Mouse (Mus musculus): ENCODE measurements at regions not wholly inside any gene's neighbourhood (a gene's known extent, or its start where the extent isn't known, plus 50 kb on each side); places are given as distances from the start of the nearest gene placed in this dataset.
A peak's percentile ranks its signal among the peaks of the same experiment; 100 is the strongest.

- Histone ChIP-seq H3K4me1 (ENCODE audit: insufficient read depth, low read depth, low read length) (peaks cover 15% of the 10 kb centered on the region; the same call in 1 of the 2 replicates), H3K9ac (replicated peaks; ENCODE audit: low read depth) (no peak overlapping the region), H3K27ac (ENCODE audit: low read length) (peak overlapping the region; percentile 88), H3K9me3 (ENCODE audit: low read length) (no peaks in the 10 kb centered on the region), H3K4me2 (replicated peaks; ENCODE audit: low read depth, low read length) (no peak overlapping the region), H3K36me3 (ENCODE audit: insufficient read depth, low read length) (no peaks in the 10 kb centered on the region), H3K27me3 (replicated peaks; ENCODE audit: insufficient read depth, low read length) (no peaks in the 10 kb centered on the region), H3K4me3 (ENCODE audit: low read depth, low read length) (no peak overlapping the region)
- ATAC-seq (peak; percentile 27), DNase-seq (ENCODE audit: low spot score) (peak; percentile 91)
- 37% methylated on average over 3 of the region's 3 CpGs for WGBS
- TF ChIP-seq CTCF (IDR thresholded peaks at IDR 0.05), result no peak
- TF ChIP-seq EP300 (IDR thresholded peaks at IDR 0.05), result peak; percentile 93
Measured at GRCm38 (mm10) chr4:150781304-150781703, 72.4 kb upstream of the Errfi1 start.

- WGBS, result 78% methylated on average over 5 of the region's 5 CpGs
- peak; percentile 45 for DNase-seq (ENCODE audit: low spot score)
- TF ChIP-seq CTCF (IDR thresholded peaks at IDR 0.05) (no peak), EP300 (IDR thresholded peaks at IDR 0.05) (no peak)
- no peak overlapping the region for H3K27ac ChIP-seq (ENCODE audit: low read length)
- no peak overlapping the region for H3K4me2 ChIP-seq (replicated peaks; ENCODE audit: low read depth, low read length)
- H3K9ac ChIP-seq (replicated peaks; ENCODE audit: low read depth), result no peak overlapping the region
- H3K36me3 ChIP-seq (ENCODE audit: insufficient read depth, low read length), result no peaks in the 10 kb centered on the region
- peaks cover 15% of the 10 kb centered on the region; the same call in 1 of the 2 replicates for H3K4me1 ChIP-seq (ENCODE audit: insufficient read depth, low read depth, low read length)
- ATAC-seq, result no peak
- no peaks in the 10 kb centered on the region for H3K9me3 ChIP-seq (ENCODE audit: low read length)
- no peak overlapping the region for H3K4me3 ChIP-seq (ENCODE audit: low read depth, low read length)
- H3K27me3 ChIP-seq (replicated peaks; ENCODE audit: insufficient read depth, low read length), result no peaks in the 10 kb centered on the region
Measured at GRCm38 (mm10) chr4:150779340-150779739, 74.4 kb upstream of the Errfi1 start.

GRCm38 (mm10) chr4:150778683-150779082, 75.0 kb upstream of the Errfi1 start:
- ATAC-seq (peak; percentile 54), DNase-seq (ENCODE audit: low spot score) (peak; percentile 83)
- no peaks in the 10 kb centered on the region for H3K27me3 ChIP-seq (replicated peaks; ENCODE audit: insufficient read depth, low read length)
- H3K9ac ChIP-seq (replicated peaks; ENCODE audit: low read depth), result no peak overlapping the region
- TF ChIP-seq EP300 (IDR thresholded peaks at IDR 0.05), result peak; percentile 90
- no peak for TF ChIP-seq CTCF (IDR thresholded peaks at IDR 0.05)
- H3K4me2 ChIP-seq (replicated peaks; ENCODE audit: low read depth, low read length), result no peak overlapping the region
- H3K36me3 ChIP-seq (ENCODE audit: insufficient read depth, low read length), result no peaks in the 10 kb centered on the region
- no peak overlapping the region for H3K4me3 ChIP-seq (ENCODE audit: low read depth, low read length)
- WGBS, result 48% methylated on average over 8 of the region's 8 CpGs
- H3K4me1 ChIP-seq (ENCODE audit: insufficient read depth, low read depth, low read length), result peaks cover 15% of the 10 kb centered on the region; the same call in 1 of the 2 replicates
- peak overlapping the region; percentile 77 for H3K27ac ChIP-seq (ENCODE audit: low read length)
- no peaks in the 10 kb centered on the region for H3K9me3 ChIP-seq (ENCODE audit: low read length)

GRCm38 (mm10) chr4:150775695-150776521, 77.8 kb upstream of the Errfi1 start:
- no peaks in the 10 kb centered on the region for H3K9me3 ChIP-seq (ENCODE audit: low read length)
- no peak overlapping the region for H3K9ac ChIP-seq (replicated peaks; ENCODE audit: low read depth)

GRCm38 (mm10) chr4:150775281-150775680, 78.4 kb upstream of the Errfi1 start:
- H3K4me2 ChIP-seq (replicated peaks; ENCODE audit: low read depth, low read length), result no peak overlapping the region
- TF ChIP-seq EP300 (IDR thresholded peaks at IDR 0.05) (no peak), CTCF (IDR thresholded peaks at IDR 0.05) (no peak)
- no peak overlapping the region for H3K4me3 ChIP-seq (ENCODE audit: low read depth, low read length)
- 90% methylated on average over 8 of the region's 8 CpGs for WGBS
- no peaks in the 10 kb centered on the region for H3K27me3 ChIP-seq (replicated peaks; ENCODE audit: insufficient read depth, low read length)
- ATAC-seq (no peak), DNase-seq (ENCODE audit: low spot score) (no peak)
- H3K4me1 ChIP-seq (ENCODE audit: insufficient read depth, low read depth, low read length), result peaks cover 4% of the 10 kb centered on the region; the same call in 1 of the 2 replicates
- no peaks in the 10 kb centered on the region for H3K36me3 ChIP-seq (ENCODE audit: insufficient read depth, low read length)
- no peak overlapping the region for H3K9ac ChIP-seq (replicated peaks; ENCODE audit: low read depth)
- H3K9me3 ChIP-seq (ENCODE audit: low read length), result no peaks in the 10 kb centered on the region
- H3K27ac ChIP-seq (ENCODE audit: low read length), result no peak overlapping the region

More at GRCm38 (mm10) chr4:150775695-150776521, 77.8 kb upstream of the Errfi1 start:
- 58% methylated on average over 24 of the region's 24 CpGs for WGBS
- peak overlapping the region; percentile 1 for H3K27ac ChIP-seq (ENCODE audit: low read length)
- peaks cover 7% of the 10 kb centered on the region; the same call in 1 of the 2 replicates for H3K4me1 ChIP-seq (ENCODE audit: insufficient read depth, low read depth, low read length)
- ATAC-seq (peak; percentile 34; the same call in 1 of the 2 replicates), DNase-seq (ENCODE audit: low spot score) (peak; percentile 56)
- H3K4me3 ChIP-seq (ENCODE audit: low read depth, low read length), result no peak overlapping the region
- no peak overlapping the region for H3K4me2 ChIP-seq (replicated peaks; ENCODE audit: low read depth, low read length)
- TF ChIP-seq EP300 (IDR thresholded peaks at IDR 0.05) (peak; percentile 93), CTCF (IDR thresholded peaks at IDR 0.05) (no peak)
- H3K36me3 ChIP-seq (ENCODE audit: insufficient read depth, low read length), result no peaks in the 10 kb centered on the region
- H3K27me3 ChIP-seq (replicated peaks; ENCODE audit: insufficient read depth, low read length), result no peaks in the 10 kb centered on the region

GRCm38 (mm10) chr4:150774289-150774914, 79.3 kb upstream of the Errfi1 start:
- no peaks in the 10 kb centered on the region for H3K27me3 ChIP-seq (replicated peaks; ENCODE audit: insufficient read depth, low read length)
- H3K9ac ChIP-seq (replicated peaks; ENCODE audit: low read depth), result no peak overlapping the region
- no peaks in the 10 kb centered on the region for H3K36me3 ChIP-seq (ENCODE audit: insufficient read depth, low read length)
- ATAC-seq, result no peak
- H3K4me2 ChIP-seq (replicated peaks; ENCODE audit: low read depth, low read length), result no peak overlapping the region
- 0 out of 2 replicates have a peak, but pooled peaks cover 4% of the 10 kb centered on the region for H3K4me1 ChIP-seq (ENCODE audit: insufficient read depth, low read depth, low read length)
- peak; percentile 47 for TF ChIP-seq CTCF (IDR thresholded peaks at IDR 0.05)
- TF ChIP-seq EP300 (IDR thresholded peaks at IDR 0.05), result no peak
- WGBS, result 77% methylated on average over 7 of the region's 7 CpGs
- H3K27ac ChIP-seq (ENCODE audit: low read length), result no peak overlapping the region
- H3K4me3 ChIP-seq (ENCODE audit: low read depth, low read length), result no peak overlapping the region
- no peak for DNase-seq (ENCODE audit: low spot score)
- H3K9me3 ChIP-seq (ENCODE audit: low read length), result no peaks in the 10 kb centered on the region

Measured in lung, postnatal 0 days (tissue).